Mouse (Mus musculus): Measurements from ENCODE around the gene Cggbp1. TPM values are rescaled to one million over a fixed set of nuclear protein-coding genes. Genes with fewer than 3 reads are reported as not detected.
"Not testable (repeated sequence)": the region's sequence is repeated elsewhere in the genome, so short reads cannot be mapped to it uniquely, and the experiment has no call there.

Gene Cggbp1
- total RNA-seq (2021) = 10 to 100 TPM; 64.9 to 67.9 TPM

DNA sequence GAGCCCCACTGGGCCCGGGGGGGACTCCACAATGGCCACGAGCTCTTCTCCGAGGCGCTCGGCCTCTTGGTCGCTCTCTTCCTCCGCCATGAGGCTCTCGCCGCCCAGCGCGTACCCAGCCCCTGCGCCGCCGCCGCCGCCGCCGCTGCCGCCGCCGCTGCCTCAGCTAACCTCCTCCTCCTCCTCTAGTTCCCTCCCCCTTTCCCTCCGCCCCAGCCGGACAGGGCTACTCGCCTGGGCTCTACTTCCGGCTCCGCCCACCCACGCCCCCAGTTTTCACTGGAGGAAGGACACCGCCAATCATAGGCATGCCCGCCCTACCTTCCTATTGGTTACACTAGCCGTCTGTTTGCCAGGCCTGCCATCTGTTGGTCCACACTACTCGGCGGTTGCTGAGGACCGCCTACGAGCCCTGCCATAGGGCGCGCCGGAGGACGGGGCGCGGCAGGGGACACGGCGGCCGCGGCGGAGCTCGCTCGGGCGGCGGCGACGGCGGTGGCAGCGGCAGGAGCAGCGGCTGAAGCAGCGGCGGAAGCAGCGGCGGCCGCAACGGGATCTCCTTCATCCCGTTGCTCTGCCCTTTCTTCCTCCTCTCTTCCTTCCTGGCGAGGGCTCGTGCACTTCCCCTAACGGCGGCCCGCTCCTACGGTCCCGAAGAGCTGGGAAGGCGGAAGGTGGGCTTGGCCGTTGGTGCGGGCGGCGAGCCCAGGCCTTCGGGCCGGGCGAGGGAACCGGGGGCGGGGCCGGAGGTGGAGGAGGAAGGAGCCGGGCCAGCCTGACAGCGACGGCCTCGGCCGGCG is at the start of gene Cggbp1, which contains the start of gene Zfp654:
Cggbp1 (plus strand) TSS at position 434 of the 800 bp plus-strand sequence.
Zfp654 (minus strand) TSS at position 90 of the 800 bp plus-strand sequence.
- DNase-seq = peak; percentile 100

DNA sequence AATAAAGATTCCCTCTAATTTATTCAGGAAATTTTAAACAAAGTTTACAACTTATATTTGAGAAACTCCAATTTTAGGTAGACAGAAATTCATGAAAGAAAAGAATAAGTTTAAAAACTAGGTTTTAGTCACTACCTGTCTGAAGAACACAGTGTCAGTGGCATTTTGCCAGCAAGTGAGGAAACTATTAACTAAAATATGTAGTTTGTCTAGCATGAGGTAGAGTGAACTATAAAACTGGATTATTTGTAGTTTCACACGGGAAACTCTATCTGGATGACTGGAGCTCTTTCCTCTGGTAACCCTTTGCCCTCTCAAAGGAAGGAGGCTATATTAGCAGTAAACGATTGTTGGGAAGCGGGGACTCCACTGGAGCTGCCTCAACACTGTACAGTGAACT is 48.8 kb upstream of the Cggbp1 start:
- no peak for DNase-seq

DNA sequence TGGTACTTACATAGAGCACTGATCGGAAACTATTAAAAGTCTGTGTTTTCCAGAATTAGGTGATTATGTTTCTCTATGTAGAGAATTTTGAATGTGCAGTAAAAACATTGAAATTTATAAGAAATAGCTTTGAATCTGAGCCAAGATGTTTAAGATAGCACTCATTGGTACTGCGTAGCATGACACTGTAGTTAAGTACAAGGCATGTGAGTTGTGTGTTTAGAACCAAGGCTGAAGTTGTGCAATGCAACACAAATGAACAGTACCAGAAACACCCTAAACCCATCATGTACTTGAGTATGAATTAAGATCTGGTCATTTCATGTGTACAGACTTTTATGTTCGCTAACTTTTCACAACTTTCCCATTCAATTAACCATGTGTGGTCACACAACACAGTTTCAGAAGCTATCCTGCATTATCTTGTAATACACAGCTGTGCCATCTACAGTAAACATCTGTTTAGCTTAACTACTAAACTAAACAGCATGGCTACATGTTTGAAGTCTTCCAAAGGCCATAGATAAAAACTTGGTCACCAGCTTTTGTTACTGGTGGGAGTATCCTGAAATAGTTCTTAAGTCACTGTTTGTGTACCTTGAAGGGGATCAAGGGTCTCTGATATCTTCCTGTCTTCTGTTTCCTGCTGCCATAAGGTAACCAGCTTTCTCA is 34.6 kb upstream of the Cggbp1 start:
- no peak for DNase-seq

DNA sequence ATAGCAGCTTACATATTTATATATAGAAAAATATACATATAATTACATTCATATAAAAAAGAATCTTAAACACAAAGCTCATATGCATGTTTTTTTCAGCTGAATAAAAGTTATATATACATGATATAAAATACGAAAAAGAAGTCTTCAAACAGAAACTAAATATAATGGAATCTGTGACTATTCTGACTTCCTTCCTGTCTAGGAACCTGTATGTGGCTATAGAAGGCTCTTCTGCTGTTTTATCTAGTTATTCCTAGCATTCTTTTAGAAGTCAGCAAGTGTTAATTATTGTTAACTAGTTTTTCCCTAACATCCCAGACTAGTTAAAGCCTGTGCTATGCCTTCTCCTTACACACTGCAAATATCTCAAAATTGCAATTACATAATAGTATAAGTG is 27.9 kb upstream of the Cggbp1 start:
- no peak for DNase-seq

DNA sequence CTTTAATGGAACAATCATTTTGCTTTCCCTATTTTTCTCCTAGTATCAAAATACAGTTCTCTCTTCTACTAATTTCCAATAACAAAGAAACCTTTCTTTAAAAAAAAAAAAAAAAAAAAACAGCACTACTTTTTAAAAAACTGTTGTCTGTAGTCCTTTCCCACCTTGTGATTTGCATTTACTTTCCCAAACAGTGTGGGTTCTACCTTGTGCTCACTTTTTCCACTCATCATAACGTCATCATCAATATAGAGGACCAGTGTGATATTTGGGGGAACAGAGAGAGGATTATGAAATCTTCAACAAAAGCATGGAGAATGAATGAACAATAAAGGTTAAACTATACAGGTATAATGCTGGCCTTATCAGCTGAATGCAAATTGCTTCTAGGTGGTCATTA is 27.3 kb upstream of the Cggbp1 start:
- DNase-seq = no peak

DNA sequence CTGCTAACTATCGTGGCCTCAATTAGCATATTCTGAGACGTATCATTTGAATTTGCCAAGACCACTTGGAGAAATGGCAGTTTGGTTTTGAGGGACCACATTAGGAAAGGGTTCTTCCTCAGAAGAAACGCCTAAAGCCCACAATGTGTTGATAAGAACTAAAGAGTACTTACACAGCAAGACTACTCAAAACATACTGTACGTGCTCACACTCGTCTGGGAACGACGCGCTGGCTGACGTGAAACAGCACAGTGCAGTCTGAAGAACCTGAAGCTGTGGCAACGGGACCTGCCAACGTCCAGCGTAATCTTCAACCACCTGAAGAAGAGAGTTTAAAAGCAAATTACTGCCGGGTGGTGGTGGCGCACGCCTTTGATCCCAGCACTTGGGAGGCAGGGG is 21.5 kb upstream of the Cggbp1 start:
- no peak for DNase-seq

DNA sequence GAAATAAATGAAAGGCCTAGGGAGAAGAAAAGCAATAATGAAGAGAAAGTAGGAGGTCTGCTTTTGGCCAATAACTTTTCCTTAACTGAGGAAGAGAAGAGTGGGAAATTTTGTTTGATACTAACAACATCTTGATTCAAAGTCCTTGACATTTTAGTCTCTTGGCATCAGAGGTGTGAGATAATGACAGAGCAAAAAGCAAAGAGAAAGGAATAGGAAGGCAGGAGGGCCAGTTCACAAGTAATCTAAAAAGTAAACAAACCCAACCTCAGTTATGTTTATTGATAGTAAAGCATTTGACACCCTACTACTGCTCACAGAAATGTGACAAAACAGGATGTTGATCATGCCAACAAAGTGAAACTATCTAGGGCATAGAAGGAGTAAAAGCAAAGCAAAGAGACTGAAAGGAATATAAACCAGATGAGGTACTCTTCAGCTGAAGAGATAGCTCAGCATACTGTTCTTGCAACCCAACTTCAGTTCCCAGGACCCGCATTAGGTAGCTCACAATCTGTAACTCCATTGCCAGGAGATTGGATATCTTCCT is 15.7 kb upstream of the Cggbp1 start:
- DNase-seq = no peak

DNA sequence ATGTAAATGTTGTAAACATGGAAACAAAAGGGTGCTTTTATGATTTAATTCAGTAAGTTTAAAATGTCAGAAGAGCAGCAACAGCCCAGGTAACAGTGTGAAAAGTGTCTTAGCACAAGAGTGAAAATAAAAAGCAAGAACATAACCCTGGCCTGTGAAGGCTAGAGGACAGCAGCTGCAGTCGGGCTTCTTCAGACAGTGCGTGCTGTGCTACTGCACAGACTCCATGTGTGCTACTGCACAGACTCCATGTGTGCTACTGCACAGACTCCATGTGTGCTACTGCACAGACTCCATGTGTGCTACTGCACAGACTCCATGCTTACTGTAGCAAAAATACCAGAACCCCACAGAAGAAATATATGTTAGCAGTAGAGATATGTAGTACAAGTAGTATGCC is 15.1 kb upstream of the Cggbp1 start:
- DNase-seq = no peak

DNA sequence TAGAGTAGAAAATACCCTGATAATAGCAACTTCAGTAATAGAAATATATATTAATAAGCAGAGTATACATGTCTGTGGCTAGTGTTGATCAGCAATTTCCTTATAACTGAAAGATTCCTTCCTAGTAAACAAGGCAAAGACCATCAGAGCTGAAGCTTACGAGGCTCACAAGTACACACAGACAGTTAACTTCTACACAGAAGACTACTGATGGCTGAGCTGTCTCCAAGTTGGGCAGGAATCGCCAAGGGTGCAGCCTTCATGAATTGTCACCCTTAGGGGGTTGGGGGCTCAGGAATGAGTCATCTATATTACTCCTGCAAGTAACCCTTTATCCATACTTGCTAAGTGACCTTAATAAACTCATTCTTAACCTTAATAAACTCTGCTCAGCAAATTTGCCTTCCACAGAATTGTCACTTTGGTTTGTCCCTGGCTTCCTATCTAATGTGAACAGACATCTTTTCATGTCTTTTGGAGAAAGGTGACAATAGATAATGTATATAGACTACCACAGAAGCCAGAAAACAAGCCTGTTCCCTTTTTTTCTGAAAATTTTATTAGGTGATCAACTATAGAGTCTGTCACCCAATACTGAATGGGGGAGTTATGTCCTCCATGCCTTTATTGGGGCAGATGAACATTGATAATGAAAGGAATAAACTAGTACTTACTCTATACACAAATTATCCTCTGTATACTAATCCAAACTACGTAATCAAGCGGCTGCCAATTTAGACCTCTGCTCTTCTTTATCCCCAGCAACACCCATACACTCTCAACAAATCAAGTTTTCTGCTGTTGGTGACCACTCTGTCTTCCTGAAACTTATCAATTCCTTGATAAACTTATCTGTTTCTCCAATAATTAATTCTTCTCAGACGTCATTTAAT is 10.1 kb upstream of the Cggbp1 start:
- DNase-seq = no peak

DNA sequence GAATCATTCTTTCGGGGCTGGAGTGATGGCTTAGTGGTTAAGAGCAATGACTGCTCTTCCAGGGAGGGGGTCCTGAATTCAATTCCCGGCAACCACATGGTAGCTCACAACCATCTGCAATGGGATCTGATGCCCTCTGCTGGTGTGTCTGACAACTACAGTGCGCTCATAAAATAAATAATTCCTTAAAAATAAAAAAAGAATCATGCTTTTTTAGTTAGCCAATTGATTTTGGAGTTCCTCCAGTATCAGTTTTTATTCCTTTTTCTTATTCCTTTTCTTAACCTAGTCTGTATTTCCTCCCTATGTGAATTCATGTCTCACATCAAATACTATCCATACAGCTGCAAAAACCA is 9.4 kb upstream of the Cggbp1 start:
- no peak for DNase-seq

DNA sequence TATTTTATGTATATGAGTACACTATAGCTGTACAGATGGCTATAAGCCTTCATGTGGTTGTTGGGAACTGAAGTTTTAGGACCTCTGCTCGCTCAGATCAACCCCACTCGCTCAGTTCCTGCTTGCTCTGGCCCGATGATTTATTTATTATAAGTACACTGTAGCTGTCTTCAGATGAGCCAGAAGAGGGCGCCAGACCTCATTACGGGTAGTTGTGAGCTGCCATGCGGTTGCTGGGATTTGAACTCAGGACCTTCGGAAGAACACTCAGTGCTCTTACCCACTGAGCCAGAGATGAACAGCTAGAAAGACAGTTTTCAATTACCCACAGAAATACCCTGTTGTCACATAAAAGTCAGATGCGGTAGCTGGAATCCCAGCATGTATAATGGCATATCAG is 5.8 kb upstream of the Cggbp1 start:
- DNase-seq = no peak

DNA sequence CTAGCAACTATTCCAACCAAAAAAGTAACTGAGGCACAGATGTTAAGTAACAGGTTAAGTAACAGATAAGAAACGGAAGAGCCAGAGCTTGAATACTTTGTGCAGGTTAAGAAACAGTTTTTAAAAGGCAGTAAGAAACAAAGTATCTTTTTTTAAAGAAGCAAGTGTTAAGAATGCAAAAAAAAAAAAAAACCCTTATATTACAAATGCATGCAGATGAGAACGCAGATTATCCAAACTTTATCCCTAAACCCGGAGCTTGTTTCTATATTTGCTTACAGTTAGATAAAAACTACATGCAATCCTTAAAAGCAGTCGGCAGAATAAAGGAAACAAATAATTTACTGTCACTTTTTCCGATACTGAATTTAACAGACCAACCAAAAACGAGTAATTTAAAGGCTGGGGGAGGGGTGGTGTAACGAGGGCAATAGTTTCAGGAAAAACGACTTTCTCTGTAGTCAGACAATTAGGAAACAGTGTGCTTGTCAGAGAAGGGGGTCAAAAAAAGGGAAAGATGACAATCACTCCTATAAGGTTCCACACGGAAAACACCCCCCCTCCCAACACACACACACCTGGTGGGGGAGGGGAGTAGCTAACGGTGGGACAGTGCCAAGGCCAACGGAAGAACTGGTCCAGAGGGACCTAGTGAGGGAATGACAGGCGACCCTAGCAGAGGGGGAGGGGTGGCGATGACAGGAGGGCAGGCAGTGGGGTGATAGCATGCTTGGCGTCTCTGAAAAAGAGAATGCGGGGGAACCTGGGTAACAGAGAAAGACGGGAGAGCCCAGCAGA is 1.3 kb upstream of the Cggbp1 start:
- peak in 1 of 2 experiments; percentile 27 for DNase-seq

DNA sequence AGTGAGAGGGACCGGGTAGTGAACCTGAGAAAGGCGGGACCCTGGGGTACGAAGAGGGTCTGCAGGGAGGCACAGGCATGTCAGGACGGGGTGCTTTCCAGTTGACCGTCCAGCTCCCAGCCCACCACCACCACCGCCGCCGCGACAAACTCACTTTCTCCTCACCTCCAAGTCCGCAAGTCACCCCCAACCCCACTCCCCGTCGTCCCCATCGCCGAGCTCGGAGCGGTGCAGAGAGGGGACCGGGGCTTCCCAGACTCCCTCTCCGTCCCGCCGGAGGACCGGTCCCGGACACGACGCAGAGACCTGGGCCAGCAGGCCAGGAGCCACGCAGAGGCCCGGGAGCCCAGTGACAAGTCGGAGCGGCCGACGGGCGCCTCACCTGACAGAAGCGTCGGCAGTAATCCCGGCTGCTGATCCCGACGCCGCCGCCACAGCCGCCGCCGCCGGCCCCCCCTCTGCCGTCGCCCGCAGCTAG is 672 bp upstream of the Cggbp1 start:
- DNase-seq = no peak

DNA sequence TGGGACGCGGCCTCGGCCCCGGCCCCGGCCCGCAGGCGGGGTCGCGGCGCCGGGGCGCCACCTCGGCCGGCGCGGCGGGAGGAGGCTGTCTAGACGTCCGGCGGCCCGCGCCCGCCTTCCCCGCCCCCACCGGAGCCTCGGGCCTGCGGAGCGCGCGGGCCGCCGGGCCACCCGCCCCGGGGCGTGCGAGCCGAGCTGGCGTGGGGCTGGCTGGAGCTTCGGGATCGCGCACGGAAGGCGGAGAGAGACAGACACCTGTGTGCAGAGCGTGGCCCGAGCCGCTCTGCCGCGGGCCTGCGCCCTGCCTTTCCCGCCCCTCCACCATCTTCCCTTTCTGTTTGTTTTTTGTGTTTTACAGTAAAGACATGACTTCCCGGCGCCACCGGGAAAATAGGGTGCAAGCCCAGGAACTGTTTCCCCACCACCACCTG is 660 bp downstream of the Cggbp1 start:
- DNase-seq = peak; percentile 33 to 34

DNA sequence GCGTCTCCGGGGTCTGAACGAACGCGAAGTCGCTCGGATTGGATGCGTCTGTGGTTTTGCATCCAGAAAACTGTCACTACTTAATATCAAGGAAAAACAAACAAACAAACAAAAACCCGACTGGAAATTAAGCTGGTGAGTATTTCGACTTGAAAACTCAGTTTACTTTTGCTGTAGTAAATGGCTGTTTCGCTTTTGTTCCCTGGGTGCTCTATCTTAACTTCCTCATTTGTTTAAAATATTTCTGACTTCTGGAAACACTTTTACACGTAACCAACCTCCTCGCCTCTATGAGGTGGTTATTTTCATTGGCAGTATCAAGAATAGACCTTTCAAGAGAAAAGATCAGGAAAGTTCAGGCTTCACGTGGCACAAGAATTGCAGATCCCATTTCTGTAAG is 1.1 kb downstream of the Cggbp1 start:
- no peak for DNase-seq

DNA sequence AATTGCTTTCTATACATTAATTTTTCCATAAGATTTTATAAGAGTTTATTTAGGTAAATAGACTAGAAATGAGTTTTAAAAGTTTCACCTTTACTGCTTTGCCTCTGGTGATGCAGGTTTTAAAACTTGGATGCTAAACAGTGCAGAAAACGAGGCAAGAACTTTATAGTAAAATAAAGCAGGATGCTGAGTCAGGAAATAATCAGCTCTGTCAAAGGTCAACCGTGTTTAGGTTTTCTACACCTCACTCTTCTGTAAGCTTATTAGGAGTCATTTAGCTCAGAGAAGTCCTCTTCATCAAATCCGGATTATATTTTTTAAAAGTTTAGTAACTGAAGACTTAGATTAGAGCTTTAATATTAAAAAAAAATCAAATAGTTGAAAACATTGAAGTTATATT is 5.2 kb downstream of the Cggbp1 start:
- DNase-seq = no peak

DNA sequence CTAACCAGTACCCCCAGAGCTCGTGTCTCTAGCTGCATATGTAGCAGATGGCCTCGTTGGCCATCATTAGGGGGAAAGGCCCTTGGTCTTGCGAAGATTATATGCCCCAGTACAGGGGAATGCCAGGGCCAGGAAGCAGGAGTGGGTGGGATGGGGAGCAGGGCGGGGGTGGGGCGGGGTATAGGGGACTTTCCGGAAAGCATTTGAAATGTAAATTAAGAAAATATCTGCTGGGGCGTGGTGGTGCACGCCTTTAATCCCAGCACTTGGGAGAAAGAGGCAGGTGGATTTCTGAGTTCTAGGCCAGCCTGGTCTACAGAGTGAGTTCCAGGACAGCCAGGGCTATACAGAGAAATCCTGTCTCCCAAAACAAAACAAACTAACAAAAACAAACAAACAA is 14.0 kb downstream of the Cggbp1 start:
- not testable (repeated sequence) for DNase-seq

DNA sequence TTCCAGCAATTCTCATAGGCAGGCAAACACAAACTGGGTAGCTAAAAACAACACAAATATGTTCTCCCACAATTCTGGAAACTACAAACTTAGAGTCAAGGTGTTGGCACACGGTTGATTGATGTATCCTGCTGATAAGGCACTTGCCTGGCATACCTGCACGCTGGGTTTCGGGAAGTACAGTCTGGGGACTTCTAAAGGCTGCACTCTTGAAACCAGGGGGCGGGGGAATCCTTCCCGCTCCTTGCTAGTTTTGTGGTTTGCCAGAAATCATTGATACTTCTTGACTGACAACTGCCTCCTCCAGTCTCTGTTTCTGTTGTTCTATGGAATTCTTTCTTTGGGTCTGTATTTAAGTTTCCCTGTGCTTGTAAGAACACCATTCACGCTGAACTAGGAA is 16.8 kb downstream of the Cggbp1 start:
- DNase-seq = no peak

DNA sequence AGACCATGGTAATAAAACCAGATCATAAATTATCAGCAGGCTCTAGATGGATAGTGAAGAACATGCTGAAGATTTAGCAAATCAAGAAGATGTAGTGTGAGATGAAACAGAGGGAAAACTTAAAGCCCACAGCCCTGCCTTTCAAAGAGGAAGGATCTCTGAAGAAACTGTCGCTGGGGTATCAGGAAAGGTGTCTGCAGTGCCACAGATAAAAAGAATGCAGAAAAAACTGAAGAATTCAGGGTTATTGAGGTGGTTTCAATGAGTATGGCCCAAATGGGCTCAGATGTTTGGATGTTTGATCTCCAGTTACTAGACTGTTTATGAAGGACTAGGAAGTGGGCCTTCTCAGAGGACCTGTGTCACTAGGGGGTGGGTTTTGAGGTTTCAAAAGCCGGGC is 17.8 kb downstream of the Cggbp1 start:
- no peak for DNase-seq

DNA sequence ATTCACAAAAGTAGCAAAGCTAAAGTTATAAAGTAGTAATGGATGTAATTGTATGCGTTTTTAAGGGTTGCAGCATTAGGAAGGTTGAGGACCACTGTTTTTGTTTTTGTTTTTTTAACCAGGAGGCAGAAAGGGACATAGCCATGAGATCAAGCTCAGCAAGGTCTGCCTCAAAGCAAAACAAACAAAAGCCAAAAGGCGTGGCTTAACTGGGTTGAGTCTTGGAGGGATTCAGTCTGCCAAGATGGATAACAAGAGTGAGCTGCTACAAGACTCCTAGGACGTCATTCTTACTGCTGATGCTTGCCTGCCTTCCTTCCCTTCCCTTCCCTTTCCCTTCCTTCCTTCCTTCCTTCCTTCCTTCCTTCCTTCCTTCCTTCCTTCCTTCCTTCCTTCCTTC is 20.5 kb downstream of the Cggbp1 start:
- no peak for DNase-seq

DNA sequence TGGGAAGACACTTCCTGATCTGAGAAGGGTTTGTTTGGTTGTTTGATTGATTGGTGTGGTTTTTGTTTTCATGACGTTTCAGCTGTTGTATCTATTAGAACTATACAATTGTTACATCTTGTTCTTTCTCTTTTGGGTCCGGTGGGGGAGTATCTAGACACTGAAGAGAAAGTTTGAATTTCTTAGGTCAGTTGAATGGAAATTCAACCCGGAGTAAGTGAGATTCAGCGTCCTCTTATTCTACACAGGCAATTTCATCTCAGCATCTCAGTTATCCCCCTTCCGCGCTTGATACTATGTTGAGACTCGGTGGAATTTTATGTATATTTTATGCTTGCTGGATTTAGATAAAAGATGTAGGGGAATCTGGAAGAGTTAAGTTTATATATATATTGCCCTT is 21.0 kb downstream of the Cggbp1 start:
- DNase-seq = no peak
